ENCODE assay signal across 27 mouse cellular contexts in the genomic region with DNA sequence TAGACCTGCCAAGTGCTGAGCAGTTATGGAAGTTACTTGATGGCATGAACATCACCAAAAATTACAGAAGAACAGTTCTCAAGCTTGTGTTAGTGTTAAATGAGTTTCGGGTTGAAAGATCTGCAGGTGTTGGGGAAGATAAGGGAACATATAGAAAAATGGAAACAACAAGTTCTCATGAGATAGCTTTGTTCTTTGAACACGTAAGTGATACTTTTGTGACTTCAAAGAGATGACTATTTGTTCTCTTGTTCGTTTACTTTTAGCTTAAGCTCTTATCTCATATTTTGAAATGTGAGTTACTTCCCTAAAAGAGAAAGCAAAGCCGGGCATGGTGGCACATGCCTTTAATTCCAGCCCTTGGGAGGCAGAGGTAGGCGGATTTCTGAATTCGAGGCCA. TPM values are rescaled to one million over a fixed set of nuclear protein-coding genes. Genes with fewer than 3 reads are reported as not detected.
A peak's percentile ranks its signal among the peaks of the same experiment; 100 is the strongest.
DNase-seq lines count a peak whose midpoint lies in the region; ATAC-seq and TF ChIP-seq lines count a peak whose summit lies in the region.
"Had no signal": no experiment of that assay in that cellular context is flagged by ENCODE, and none has a peak within 500 bp of the region (broad histone marks: within the 10 kb centered on the region; RNA-seq: fewer than 3 reads in every experiment).

No protein-coding gene starts in this region.

- no peak overlapping the region for H3K27ac ChIP-seq in liver, embryonic 14.5 days
- H3K27ac ChIP-seq: embryonic facial prominence, embryonic 12.5 days; heart, embryonic 13.5 days had no signal

- peak; percentile 41; the same call in 1 of the 2 replicates for TF ChIP-seq EP300 in liver, embryonic 14.5 days (IDR thresholded peaks at IDR 0.05; ENCODE audit: low read depth)

- H3K9me3 ChIP-seq in liver, embryonic 14.5 days (ENCODE audit: control insufficient read depth, low read length), result no peaks in the 10 kb centered on the region
- H3K9me3 ChIP-seq: embryonic facial prominence, embryonic 12.5 days; heart, embryonic 13.5 days had no signal

- no peaks in the 10 kb centered on the region for H3K27me3 ChIP-seq in liver, embryonic 14.5 days (ENCODE audit: control insufficient read depth, insufficient read depth, low read length)
- H3K27me3 ChIP-seq: embryonic facial prominence, embryonic 12.5 days; heart, embryonic 13.5 days had no signal

- no peak for TF ChIP-seq CTCF in liver, embryonic 14.5 days (IDR thresholded peaks at IDR 0.05; ENCODE audit: low read depth)

- peak; percentile 78 for DNase-seq in MEL-GATA-1-ER (ENCODE audit: extremely low read depth, low read depth)
- DNase-seq in c-Kit-positive CD71-positive TER-119-positive erythroid progenitor cells, embryonic 14.5 days (ENCODE audit: low spot score), result peak; percentile 28
- peak; percentile 2 to 27 (median 4) for DNase-seq in liver, embryonic 14.5 days (ENCODE audit: low read depth in 3 of 3, low spot score in 3 of 3)
- no peak for DNase-seq in gastrocnemius, postnatal 4 days (ENCODE audit: low spot score in 2 of 2)
- no peak for DNase-seq in embryo, embryonic 10.5 days (ENCODE audit: low spot score)
- DNase-seq in Muller cell, postnatal 12 days (ENCODE audit: inconsistent ontology term), result no peak
- DNase-seq in kidney, postnatal 10 days, result no peak
- DNase-seq: adrenal gland, adult 2 months; adrenal gland, postnatal 25 days; cerebellum, adult 18-20 months; cerebellum, adult 9-11 months; cerebellum, postnatal 36 days; embryo, embryonic 11 days; forebrain, postnatal 0 days; gastrocnemius, postnatal 25 days; heart, adult 11 months; heart, postnatal 36 days had no signal

- H3K4me3 ChIP-seq in liver, embryonic 14.5 days (ENCODE audit: insufficient read depth in 1 of 2, low read depth in 2 of 2, low read length in 2 of 2), result no peak overlapping the region
- H3K4me3 ChIP-seq: embryonic facial prominence, embryonic 12.5 days; heart, embryonic 13.5 days had no signal

- H3K4me1 ChIP-seq in liver, embryonic 14.5 days (replicated peaks; ENCODE audit: control insufficient read depth in 2 of 2, insufficient read depth in 2 of 2, low read length in 1 of 2), result no peaks in the 10 kb centered on the region; a peak in 1 of 4 replicates
- H3K4me1 ChIP-seq: embryonic facial prominence, embryonic 12.5 days; heart, embryonic 13.5 days had no signal

- 24% methylated on average over 6 of the region's 6 CpGs for WGBS in liver, embryonic 14.5 days (ENCODE audit: insufficient replicate concordance)

- peak; percentile 48; the same call in 1 of the 2 replicates for ATAC-seq in liver, embryonic 14.5 days (ENCODE audit: insufficient read depth)
- ATAC-seq: forebrain, postnatal 0 days; hindbrain, embryonic 16.5 days; inflammation-experienced regulatory T-cells, adult 6 months; intestine, postnatal 0 days had no signal

- H3K9ac ChIP-seq in liver, embryonic 14.5 days (replicated peaks), result no peak overlapping the region
- H3K9ac ChIP-seq: embryonic facial prominence, embryonic 12.5 days; forebrain, postnatal 0 days; heart, embryonic 13.5 days had no signal

- H3K36me3 ChIP-seq in liver, embryonic 14.5 days (replicated peaks; ENCODE audit: control insufficient read depth, insufficient read depth, low read depth), result no peaks in the 10 kb centered on the region
- H3K36me3 ChIP-seq: embryonic facial prominence, embryonic 12.5 days; heart, embryonic 13.5 days had no signal

- H3K4me2 ChIP-seq in liver, embryonic 14.5 days (ENCODE audit: low read depth), result no peak overlapping the region; the same call in 1 of the 2 replicates
- H3K4me2 ChIP-seq: embryonic facial prominence, embryonic 12.5 days; heart, embryonic 13.5 days had no signal

RNA-seq across cellular contexts. Expression of a gene that starts 28.6 kb away (rescaled TPM):
- not detected in 2 replicates for polyA plus RNA-seq in liver, embryonic 14.5 days (2012; rRNA removed)
- polyA plus RNA-seq in liver, embryonic 14.5 days (2014; fragmentation: Nextera tagmentation; extraction: Ambion mirVana), result not detected in 2 replicates
- total RNA-seq in gastrocnemius, postnatal 4 days (2021), result not detected
- total RNA-seq: adrenal gland, adult 2 months; adrenal gland, postnatal 25 days; ES-E14; forebrain, postnatal 0 days; gastrocnemius, adult 18-20 months; gastrocnemius, postnatal 25 days; heart, postnatal 36 days had no signal
- polyA plus RNA-seq: adrenal gland, adult 2 months; forebrain, embryonic 11.5 days; forebrain, postnatal 0 days; heart, postnatal 0 days; hindbrain, embryonic 11.5 days; hindbrain, embryonic 16.5 days; inflammation-experienced regulatory T-cells, adult 6 months; intestine, postnatal 0 days had no signal

Comparison
In these comparisons a context has a peak if more than half of its experiments do, and no peak if none do; other contexts are left out.
1. DNase-seq: peak in MEL-GATA-1-ER (single experiment), c-Kit-positive CD71-positive TER-119-positive erythroid progenitor cells, embryonic 14.5 days (single experiment) and liver, embryonic 14.5 days (3 of 3); none in gastrocnemius, postnatal 4 days (0 of 2), embryo, embryonic 10.5 days (single experiment), Muller cell, postnatal 12 days (single experiment) and kidney, postnatal 10 days (single experiment).